Mouse (Mus musculus): ENCODE results near the gene Igfbp1. TPM values are rescaled to one million over a fixed set of nuclear protein-coding genes. Genes with fewer than 3 reads are reported as not detected.
"Not testable (repeated sequence)": the region's sequence is repeated elsewhere in the genome, so short reads cannot be mapped to it uniquely, and the experiment has no call there.

Gene Igfbp1
- total RNA-seq, 2 experiments from 2014 or later: 0.24 TPM; not detected in 1

GRCm38 (mm10) chr11:7193134-7193533 is 4.4 kb upstream of the Igfbp1 start:
- no peak for DNase-seq
- intact Hi-C loops (cut with DNase I): loop anchor here (10.0 kb wide), 1 partner anchor 538 kb away; the partner anchor contains the start of gene Ramp3

DNA sequence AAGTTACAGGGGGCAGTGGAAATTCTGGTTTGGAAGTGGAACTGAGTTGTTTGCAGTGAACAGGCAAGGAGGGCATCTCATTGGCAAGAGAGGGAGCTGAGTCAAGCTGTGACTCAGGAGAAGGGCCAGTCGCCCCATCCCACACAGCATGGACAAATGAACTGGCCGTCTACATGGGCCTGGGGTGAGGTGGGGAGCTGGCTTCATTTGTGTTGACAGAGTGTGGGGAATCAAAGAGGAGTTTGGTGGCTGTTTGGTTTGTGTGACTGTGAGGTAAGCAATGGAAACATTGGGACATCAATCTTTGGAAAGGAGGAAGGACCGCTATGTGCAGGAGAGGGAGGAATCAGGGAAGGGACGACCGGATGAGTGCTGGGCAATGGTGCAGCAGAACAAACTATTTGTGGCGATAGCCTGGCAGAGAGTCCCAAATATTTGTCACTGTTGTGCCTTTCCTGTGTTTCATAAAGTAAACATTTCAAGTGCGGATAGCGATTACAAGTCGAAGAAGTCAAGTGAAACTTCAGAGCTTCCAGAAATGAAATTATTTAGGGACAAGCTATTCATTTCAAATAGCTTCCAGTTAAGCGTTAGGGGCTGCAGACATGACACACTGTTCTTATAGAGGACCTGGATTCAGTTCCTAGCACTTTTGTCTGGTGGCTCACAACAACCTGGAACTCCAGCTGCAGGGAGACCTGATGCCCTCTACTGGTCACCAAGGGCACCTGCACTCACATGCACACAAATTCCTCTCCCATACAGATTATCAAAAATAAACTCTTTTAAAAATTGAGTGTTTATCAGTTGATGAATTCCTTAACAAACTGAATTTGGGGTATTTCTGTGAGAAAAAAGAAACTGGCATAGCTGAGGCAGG is 2.9 kb upstream of the Igfbp1 start:
- intact Hi-C loops (cut with DNase I): loop anchor here (10.0 kb wide), 1 partner anchor 540 kb away; the partner anchor contains the start of gene Ramp3
- no peak for DNase-seq

GRCm38 (mm10) chr11:7195312-7195685 is 2.3 kb upstream of the Igfbp1 start:
- DNase-seq: no peak
- intact Hi-C loops (cut with DNase I): loop anchor here (10.0 kb wide), 1 partner anchor 540 kb away; the partner anchor contains the start of gene Ramp3

GRCm38 (mm10) chr11:7198006-7198405 is 424 bp downstream of the Igfbp1 start:
- intact Hi-C loops (cut with DNase I): loop anchor here (10.0 kb wide), 1 partner anchor 543 kb away; the partner anchor contains the start of gene Ramp3
- no peak for DNase-seq

- intact Hi-C loops (cut with DNase I): loop anchor here (10.0 kb wide), 1 partner anchor 544 kb away; the partner anchor contains the start of gene Ramp3
Measured at GRCm38 (mm10) chr11:7198481-7199256, 1.1 kb downstream of the Igfbp1 start.

DNA sequence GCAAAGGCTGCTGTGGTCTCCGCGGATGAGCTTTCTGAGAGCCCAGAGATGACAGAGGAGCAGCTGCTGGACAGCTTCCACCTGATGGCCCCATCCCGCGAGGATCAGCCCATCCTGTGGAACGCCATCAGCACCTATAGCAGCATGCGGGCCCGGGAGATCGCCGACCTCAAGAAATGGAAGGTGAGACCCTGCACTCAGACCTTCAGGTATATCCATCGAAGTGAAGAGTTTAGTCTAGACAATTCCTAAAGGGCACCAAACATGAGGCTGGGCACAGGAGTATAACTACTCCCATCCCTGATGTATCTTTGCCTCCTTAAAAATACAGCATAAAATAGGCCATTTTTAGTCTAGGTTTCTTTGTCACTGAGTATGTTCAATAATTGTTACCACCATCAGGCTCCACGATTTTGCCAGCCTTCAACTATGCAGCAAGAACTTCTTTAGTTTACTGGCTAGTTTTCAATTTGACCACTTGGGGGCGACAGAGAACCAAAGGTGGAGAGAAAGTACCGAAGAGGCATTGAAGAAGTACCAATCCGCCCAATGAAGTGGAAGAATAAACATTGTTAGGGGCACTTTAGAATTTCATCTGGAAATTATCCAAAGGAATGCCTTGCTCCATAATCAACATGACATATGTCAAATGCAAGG is 2.3 kb downstream of the Igfbp1 start:
- intact Hi-C loops (cut with DNase I): loop anchor here (10.0 kb wide), 1 partner anchor 545 kb away; the partner anchor contains the start of gene Ramp3
- peak; percentile 55 for DNase-seq

More at GRCm38 (mm10) chr11:7198481-7199256, 1.1 kb downstream of the Igfbp1 start:
- DNase-seq: no peak

DNA sequence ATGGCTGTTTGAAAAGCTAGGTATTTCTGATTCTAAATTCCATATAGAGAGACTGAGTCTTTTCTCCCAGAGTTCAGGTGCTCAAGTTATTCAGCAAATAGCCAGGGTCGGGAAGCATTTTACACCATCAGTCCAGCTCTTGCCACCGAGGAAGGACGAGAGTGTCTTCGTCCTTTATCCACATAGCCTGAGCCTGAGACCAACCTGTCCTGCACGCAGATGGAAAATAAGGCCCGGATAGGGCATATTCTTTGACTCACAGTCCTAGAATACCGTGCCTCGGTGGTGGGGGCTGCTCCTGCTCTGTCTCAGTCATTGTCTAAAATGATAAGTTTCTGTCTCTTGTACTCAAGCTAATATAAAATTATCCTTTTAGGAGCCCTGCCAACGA is 2.8 kb downstream of the Igfbp1 start:
- no peak for DNase-seq
- intact Hi-C loops (cut with DNase I): no loop called here

DNA sequence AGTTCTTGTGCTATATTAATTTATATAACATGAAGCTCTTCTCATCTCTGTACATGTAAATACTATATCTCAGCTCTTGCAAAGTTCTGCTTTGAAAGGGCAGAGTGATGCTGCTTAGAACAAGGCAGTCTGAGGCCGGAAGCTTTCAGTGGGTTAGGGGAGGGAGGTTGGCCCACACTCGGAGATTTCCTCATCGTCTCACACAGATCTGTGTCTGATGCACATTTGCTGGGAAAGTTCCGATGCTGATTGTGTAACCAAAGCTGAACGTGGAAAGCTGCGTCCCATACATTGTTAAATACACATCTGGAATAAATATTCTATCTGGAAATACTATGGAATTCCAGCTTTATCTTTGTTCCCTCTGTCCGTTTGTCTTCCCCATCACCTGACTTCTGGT is 4.6 kb downstream of the Igfbp1 start:
- DNase-seq: no peak
- intact Hi-C loops (cut with DNase I): no loop called here

GRCm38 (mm10) chr11:7203846-7204245 is 6.3 kb downstream of the Igfbp1 start:
- intact Hi-C loops (cut with DNase I): no loop called here
- DNase-seq: no peak

GRCm38 (mm10) chr11:7210343-7210742 is 12.8 kb downstream of the Igfbp1 start:
- intact Hi-C loops (cut with DNase I): loop anchor here (5.0 kb wide), 3 partner anchors 127 to 1197 kb away; no protein-coding TSS in a partner anchor
- DNase-seq: peak; percentile 78

GRCm38 (mm10) chr11:7211211-7211610 is 13.6 kb downstream of the Igfbp1 start:
- intact Hi-C loops (cut with DNase I): loop anchor here (5.0 kb wide), 3 partner anchors 126 to 1196 kb away; no protein-coding TSS in a partner anchor
- peak; percentile 57 for DNase-seq

GRCm38 (mm10) chr11:7212126-7212798 is 14.7 kb downstream of the Igfbp1 start:
- intact Hi-C loops (cut with DNase I): loop anchor here (5.0 kb wide), 3 partner anchors 125 to 1195 kb away; no protein-coding TSS in a partner anchor

GRCm38 (mm10) chr11:7213161-7213500 is 15.5 kb downstream of the Igfbp1 start:
- intact Hi-C loops (cut with DNase I): loop anchor here (5.0 kb wide), 3 partner anchors 124 to 1194 kb away; no protein-coding TSS in a partner anchor
- no peak for DNase-seq

More at GRCm38 (mm10) chr11:7212126-7212798, 14.7 kb downstream of the Igfbp1 start:
- no peak for DNase-seq

GRCm38 (mm10) chr11:7213501-7214341 is 16.1 kb downstream of the Igfbp1 start, which contains the start of gene Igfbp3:
Gene Igfbp3, minus strand, starts transcription at chr11:7213923.
- intact Hi-C loops (cut with DNase I): loop anchor here (2.0 to 5.0 kb wide), 5 partner anchors 124 to 1194 kb away; no protein-coding TSS in a partner anchor
- peak; percentile 75 for DNase-seq

DNA sequence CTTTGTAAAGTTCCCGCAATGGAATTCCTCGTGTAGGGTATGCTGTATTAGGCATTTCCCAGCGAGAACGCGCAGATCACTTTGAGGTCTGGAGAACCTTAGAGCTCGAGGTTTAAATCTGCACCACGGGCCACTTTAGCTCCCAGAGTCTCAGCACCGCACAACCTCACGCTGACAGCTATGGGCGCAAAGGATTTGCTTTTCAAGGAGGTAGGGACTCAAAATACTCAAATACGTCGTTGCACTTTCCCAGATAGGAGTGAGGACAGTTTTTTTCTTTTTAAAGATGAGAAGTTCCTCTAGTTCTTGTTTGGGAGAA is 16.7 kb downstream of the Igfbp1 start:
- intact Hi-C loops (cut with DNase I): loop anchor here (2.0 to 5.0 kb wide), 5 partner anchors 123 to 1193 kb away; no protein-coding TSS in a partner anchor

DNA sequence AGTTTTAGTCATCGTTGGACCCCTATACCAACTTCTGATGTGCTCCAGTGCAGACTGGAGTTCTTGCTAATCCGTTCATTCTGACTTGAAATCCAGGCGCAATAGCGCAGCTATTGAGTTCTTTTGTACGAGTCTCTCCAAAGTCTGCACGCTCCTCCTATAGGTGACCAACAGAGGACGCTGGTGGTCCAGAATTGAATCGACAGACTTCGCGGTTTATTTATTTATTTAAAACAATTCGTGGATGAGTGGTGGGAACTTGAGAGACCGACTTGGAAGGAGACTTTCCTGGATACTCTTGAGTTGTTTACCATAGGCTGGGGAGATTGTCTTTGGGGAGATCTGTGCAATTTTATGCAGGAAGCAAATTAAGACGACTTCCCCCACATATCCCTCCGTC is 17.2 kb downstream of the Igfbp1 start:
- DNase-seq: peak; percentile 74
- intact Hi-C loops (cut with DNase I): loop anchor here (2.0 to 5.0 kb wide), 5 partner anchors 123 to 1193 kb away; no protein-coding TSS in a partner anchor

More for the DNA sequence above, 16.7 kb downstream of the Igfbp1 start:
- no peak for DNase-seq

DNA sequence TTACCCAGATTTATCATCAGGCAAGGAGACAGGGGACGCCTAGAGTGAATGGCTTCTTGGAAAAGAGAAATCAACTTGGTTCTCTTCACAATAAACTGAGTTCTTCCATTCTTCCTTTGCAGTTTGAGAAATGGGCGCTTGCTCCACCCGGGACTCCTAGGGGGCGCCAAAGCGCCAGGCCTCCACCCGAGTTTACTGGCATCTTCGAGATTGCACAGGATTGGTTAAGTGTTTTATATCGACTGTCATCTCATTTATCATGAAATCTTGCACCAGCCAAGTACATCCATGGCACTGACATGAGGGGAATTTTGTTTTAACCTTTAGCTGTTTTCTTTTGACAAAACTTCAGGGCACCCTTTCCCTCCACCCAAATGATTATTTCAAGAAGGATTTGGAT is 18.1 kb downstream of the Igfbp1 start:
- intact Hi-C loops (cut with DNase I): loop anchor here (2.0 kb wide), 2 partner anchors 1029 to 1087 kb away; no protein-coding TSS in a partner anchor
- peak; percentile 78 for DNase-seq

DNA sequence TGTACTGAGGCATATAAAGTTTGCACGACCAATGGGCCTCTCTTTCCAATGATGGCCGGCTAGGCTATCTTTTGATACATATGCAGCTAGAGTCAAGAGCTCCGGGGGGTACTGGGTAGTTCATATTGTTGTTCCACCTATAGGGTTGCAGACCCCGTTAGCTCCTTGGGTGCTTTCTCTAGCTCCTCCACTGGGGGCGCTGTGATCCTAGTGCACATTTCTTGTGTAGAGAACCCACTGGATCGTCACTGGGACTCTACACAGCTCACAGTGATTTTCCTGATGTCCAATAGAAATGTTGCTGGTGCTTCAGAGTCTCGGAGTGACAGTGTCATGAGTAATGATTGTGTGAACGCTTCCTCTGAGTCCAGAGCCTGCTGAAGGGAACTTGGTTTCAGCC is 24.2 kb downstream of the Igfbp1 start:
- peak; percentile 30 for DNase-seq
- intact Hi-C loops (cut with DNase I): not testable (repeated sequence)

GRCm38 (mm10) chr11:7226200-7226599 is 28.6 kb downstream of the Igfbp1 start:
- intact Hi-C loops (cut with DNase I): no loop called here
- peak; percentile 67 for DNase-seq

Data from left cerebral cortex, postnatal 4 days (tissue).